Mouse (Mus musculus) ES-E14 (cell line): ENCODE results near the gene Ncan.

Experiments
- CHD2 ChIP-seq: IDR thresholded peaks from 2 replicates; pipeline ENCODE4 v1.6.1; 2014; ENCODE audit warnings: mild to moderate bottlenecking, low read depth, low read length, inconsistent platforms
- HCFC1 ChIP-seq: IDR thresholded peaks from 2 replicates; pipeline ENCODE4 v1.6.1; 2012; ENCODE audit warnings: low read length, inconsistent platforms, borderline replicate concordance; ENCODE audit not compliant: insufficient read depth
- MAFK ChIP-seq: IDR thresholded peaks from 2 replicates; pipeline ENCODE4 v1.6.1; 2014; ENCODE audit warnings: mild to moderate bottlenecking, low read depth, low read length, inconsistent platforms; ENCODE audit not compliant: insufficient read depth
- ZC3H11A ChIP-seq: IDR thresholded peaks from 2 replicates; pipeline ENCODE4 v1.6.1; 2012; ENCODE audit warnings: low read depth, mild to moderate bottlenecking, inconsistent platforms, low read length, borderline replicate concordance
- ZNF384 ChIP-seq: IDR thresholded peaks from 2 replicates; pipeline ENCODE4 v1.6.1; 2012; ENCODE audit warnings: low read depth, low read length, inconsistent platforms

- no peak for TF ChIP-seq HCFC1
- TF ChIP-seq MAFK: no peak
- TF ChIP-seq CHD2: no peak
- TF ChIP-seq ZC3H11A: no peak
- no peak for TF ChIP-seq ZNF384
These were observed 4.3 kb upstream of the Ncan start for GRCm38 (mm10) chr8:70124992-70125391.
